Mouse (Mus musculus): Measurements from ENCODE around the gene Macf1. TPM values are rescaled to one million over a fixed set of nuclear protein-coding genes. Genes with fewer than 3 reads are reported as not detected.

Macf1 gene
- polyA plus RNA-seq, 1 experiment from 2014 or later: 35.3 TPM

DNA sequence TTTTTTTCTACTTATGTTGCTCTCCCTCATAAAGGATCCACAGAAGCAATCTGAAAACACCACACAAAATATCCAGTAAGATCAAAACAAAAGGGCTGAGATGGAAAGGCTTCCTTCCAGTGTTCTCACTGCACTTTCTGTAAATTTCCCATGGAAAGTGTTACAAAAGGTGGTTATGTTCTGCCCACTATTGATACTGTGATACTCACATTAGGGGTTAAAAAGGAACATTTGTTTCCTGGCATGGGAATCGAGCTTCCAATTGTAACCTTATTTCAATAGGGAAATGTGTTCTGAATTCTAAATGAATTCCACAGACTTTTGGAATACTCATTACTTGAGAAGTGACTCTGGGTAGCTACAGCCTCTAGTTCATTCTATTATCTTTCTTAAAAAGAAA is 299.1 kb downstream of the Macf1 start:
- H3K36me3 ChIP-seq (ENCODE audit: control insufficient read depth, insufficient read depth, low read length): peaks cover 21% of the 10 kb centered on the region
- no peaks in the 10 kb centered on the region for H3K4me1 ChIP-seq (ENCODE audit: control insufficient read depth, insufficient read depth, low read length)
- 87% methylated on average over 1 of the region's 1 CpGs for WGBS
- no peak overlapping the region for H3K4me2 ChIP-seq (ENCODE audit: low read depth, low read length)
- no peak overlapping the region for H3K9ac ChIP-seq (ENCODE audit: low read length)
- H3K9me3 ChIP-seq (replicated peaks; ENCODE audit: control insufficient read depth, low read length): no peaks in the 10 kb centered on the region
- no peaks in the 10 kb centered on the region for H3K27me3 ChIP-seq (ENCODE audit: control insufficient read depth, insufficient read depth, low read length)
- H3K27ac ChIP-seq (ENCODE audit: low read length): no peak overlapping the region
- no peak overlapping the region for H3K4me3 ChIP-seq (replicated peaks; ENCODE audit: low read length)
- ATAC-seq (ENCODE audit: insufficient read depth, low FRiP score): no peak

DNA sequence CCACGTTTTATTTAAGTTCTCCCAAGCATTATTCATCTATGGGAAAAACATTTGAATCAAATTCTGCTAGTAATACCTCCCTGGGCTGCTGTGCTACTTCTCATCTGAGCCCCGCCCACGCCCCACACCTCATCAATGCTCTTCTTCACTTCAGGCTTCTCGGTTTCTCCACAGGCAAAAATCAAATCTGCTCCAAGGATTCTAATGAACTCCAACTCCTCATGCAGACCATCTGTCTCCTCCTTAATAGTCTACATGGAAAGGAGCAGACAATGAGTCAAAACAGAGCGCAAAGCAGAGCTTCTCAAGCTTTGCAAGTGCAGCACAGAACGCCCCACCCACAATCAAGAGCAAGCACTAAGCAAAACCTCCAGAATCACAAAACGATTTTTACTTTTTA is 301.0 kb downstream of the Macf1 start:
- WGBS: 93% methylated on average over 7 of the region's 7 CpGs
- Histone ChIP-seq H3K27ac (ENCODE audit: low read length) (no peak overlapping the region), H3K4me3 (replicated peaks; ENCODE audit: low read length) (no peak overlapping the region), H3K9ac (ENCODE audit: low read length) (no peak overlapping the region), H3K4me2 (ENCODE audit: low read depth, low read length) (no peak overlapping the region), H3K4me1 (ENCODE audit: control insufficient read depth, insufficient read depth, low read length) (no peaks in the 10 kb centered on the region), H3K36me3 (ENCODE audit: control insufficient read depth, insufficient read depth, low read length) (peaks cover 15% of the 10 kb centered on the region), H3K27me3 (ENCODE audit: control insufficient read depth, insufficient read depth, low read length) (no peaks in the 10 kb centered on the region), H3K9me3 (replicated peaks; ENCODE audit: control insufficient read depth, low read length) (no peaks in the 10 kb centered on the region)
- ATAC-seq (ENCODE audit: insufficient read depth, low FRiP score): no peak

DNA sequence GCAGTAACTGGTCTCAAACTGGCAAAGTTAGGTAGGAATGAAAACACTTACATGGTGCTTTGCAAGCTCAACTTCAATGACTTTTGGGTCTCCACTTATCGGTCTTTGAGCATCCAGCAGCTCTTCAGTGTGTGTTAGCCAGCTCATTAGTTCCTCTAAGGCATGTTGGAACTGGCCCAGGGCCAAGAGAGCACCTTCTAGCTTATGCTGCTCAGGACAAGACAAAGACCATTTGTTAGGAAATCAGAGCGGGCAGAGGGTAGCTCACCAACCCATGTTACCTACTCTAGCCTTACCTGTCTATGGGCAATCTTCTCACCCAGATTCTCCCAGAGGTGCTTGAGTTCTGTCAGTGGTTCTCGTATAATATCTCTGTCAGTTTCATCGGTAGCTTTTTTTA is 302.1 kb downstream of the Macf1 start:
- no peak for ATAC-seq (ENCODE audit: insufficient read depth, low FRiP score)
- Histone ChIP-seq H3K9me3 (replicated peaks; ENCODE audit: control insufficient read depth, low read length) (no peaks in the 10 kb centered on the region), H3K4me1 (ENCODE audit: control insufficient read depth, insufficient read depth, low read length) (no peaks in the 10 kb centered on the region), H3K4me2 (ENCODE audit: low read depth, low read length) (no peak overlapping the region), H3K36me3 (ENCODE audit: control insufficient read depth, insufficient read depth, low read length) (peaks cover 16% of the 10 kb centered on the region), H3K27me3 (ENCODE audit: control insufficient read depth, insufficient read depth, low read length) (no peaks in the 10 kb centered on the region), H3K4me3 (replicated peaks; ENCODE audit: low read length) (no peak overlapping the region), H3K27ac (ENCODE audit: low read length) (no peak overlapping the region), H3K9ac (ENCODE audit: low read length) (no peak overlapping the region)
- WGBS: 90% methylated on average over 4 of the region's 4 CpGs

DNA sequence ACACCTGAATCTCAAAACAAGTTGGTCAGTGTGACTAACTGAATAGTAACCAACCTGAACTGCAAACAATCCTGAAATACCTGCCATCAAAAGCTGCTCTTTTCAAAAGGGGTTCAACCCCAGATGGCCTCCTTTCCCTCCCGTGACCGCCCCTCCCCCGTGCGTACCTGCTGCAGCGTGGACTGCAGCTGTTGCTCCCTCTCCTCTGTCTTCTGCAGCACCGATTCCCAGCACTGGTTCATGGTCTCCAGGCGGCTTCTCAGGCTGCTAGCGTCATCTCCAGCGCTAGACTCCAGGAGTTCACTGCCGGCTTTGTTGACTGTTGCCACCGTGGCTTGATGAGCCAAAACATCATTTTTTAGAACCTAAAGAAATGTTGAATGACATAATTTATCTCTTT is 302.6 kb downstream of the Macf1 start:
- Histone ChIP-seq H3K4me3 (replicated peaks; ENCODE audit: low read length) (no peak overlapping the region), H3K4me2 (ENCODE audit: low read depth, low read length) (no peak overlapping the region), H3K27ac (ENCODE audit: low read length) (no peak overlapping the region), H3K9me3 (replicated peaks; ENCODE audit: control insufficient read depth, low read length) (no peaks in the 10 kb centered on the region), H3K27me3 (ENCODE audit: control insufficient read depth, insufficient read depth, low read length) (no peaks in the 10 kb centered on the region), H3K36me3 (ENCODE audit: control insufficient read depth, insufficient read depth, low read length) (peaks cover 13% of the 10 kb centered on the region), H3K4me1 (ENCODE audit: control insufficient read depth, insufficient read depth, low read length) (no peaks in the 10 kb centered on the region), H3K9ac (ENCODE audit: low read length) (no peak overlapping the region)
- WGBS: 86% methylated on average over 11 of the region's 11 CpGs
- no peak for ATAC-seq (ENCODE audit: insufficient read depth, low FRiP score)

DNA sequence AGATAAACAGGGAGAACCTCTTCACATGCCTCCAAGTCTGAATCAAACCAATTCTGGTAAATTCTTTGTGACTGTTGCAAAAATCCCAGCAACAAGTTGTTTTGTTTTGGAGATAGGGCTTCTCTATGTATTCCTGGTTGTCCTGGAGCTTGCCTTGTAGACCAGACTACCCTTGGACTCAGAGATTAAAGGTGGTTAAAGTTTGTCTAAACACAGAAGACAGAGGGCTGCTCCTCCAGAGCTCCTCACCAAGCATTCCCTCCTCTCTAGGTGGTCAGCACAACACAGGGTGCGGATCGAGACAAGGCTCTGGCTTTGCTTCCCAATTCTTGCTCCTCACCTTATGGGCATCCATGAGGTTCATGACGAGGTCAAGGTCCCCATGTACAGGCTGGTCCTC is 308.1 kb downstream of the Macf1 start:
- no peak overlapping the region for H3K4me2 ChIP-seq (ENCODE audit: low read depth, low read length)
- no peaks in the 10 kb centered on the region for H3K9me3 ChIP-seq (replicated peaks; ENCODE audit: control insufficient read depth, low read length)
- peaks cover 43% of the 10 kb centered on the region for H3K36me3 ChIP-seq (ENCODE audit: control insufficient read depth, insufficient read depth, low read length)
- WGBS: 90% methylated on average over 3 of the region's 3 CpGs
- H3K4me1 ChIP-seq (ENCODE audit: control insufficient read depth, insufficient read depth, low read length): no peaks in the 10 kb centered on the region
- ATAC-seq (ENCODE audit: insufficient read depth, low FRiP score): no peak
- no peak overlapping the region for H3K27ac ChIP-seq (ENCODE audit: low read length)
- no peak overlapping the region for H3K9ac ChIP-seq (ENCODE audit: low read length)
- H3K4me3 ChIP-seq (replicated peaks; ENCODE audit: low read length): no peak overlapping the region
- H3K27me3 ChIP-seq (ENCODE audit: control insufficient read depth, insufficient read depth, low read length): no peaks in the 10 kb centered on the region

DNA sequence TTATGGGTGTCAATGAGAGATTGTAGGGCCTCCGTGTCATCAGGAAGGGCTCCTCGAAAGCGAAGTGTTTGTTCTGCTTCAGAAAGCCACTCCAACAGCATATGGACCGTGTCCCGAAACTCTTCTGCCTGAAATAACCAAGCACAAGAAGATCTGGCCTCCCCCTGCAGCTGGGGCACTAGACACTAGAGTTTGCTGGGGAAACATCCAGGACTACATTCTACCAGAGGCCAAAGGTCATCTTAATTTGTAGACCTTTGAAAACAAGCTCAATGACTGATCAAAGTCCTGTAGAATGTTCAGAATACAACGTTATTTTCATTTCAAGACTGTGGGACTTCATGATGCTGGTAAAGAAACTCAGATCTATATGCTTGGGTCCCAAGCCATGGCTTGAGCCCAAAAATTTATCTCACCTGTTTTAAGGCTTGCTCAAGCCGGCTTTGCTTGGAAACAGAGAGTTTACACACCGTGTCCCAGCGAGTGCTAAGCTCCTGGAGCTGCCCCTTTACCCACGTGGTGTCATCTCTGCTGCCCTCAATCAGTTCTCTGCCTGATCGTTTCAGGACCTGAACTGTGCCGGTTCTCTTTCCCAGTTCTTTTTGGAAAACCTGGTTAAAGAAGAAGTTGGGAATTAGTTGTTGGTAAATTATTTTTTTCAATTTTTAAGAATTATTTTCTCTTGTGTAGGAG is 309.7 kb downstream of the Macf1 start:
- WGBS: 90% methylated on average over 12 of the region's 12 CpGs
- no peaks in the 10 kb centered on the region for H3K4me1 ChIP-seq (ENCODE audit: control insufficient read depth, insufficient read depth, low read length)
- no peak overlapping the region for H3K9ac ChIP-seq (ENCODE audit: low read length)
- no peaks in the 10 kb centered on the region for H3K9me3 ChIP-seq (replicated peaks; ENCODE audit: control insufficient read depth, low read length)
- H3K27ac ChIP-seq (ENCODE audit: low read length): no peak overlapping the region
- no peaks in the 10 kb centered on the region for H3K27me3 ChIP-seq (ENCODE audit: control insufficient read depth, insufficient read depth, low read length)
- H3K36me3 ChIP-seq (ENCODE audit: control insufficient read depth, insufficient read depth, low read length): peaks cover 51% of the 10 kb centered on the region
- H3K4me2 ChIP-seq (ENCODE audit: low read depth, low read length): no peak overlapping the region
- ATAC-seq (ENCODE audit: insufficient read depth, low FRiP score): no peak
- H3K4me3 ChIP-seq (replicated peaks; ENCODE audit: low read length): no peak overlapping the region

DNA sequence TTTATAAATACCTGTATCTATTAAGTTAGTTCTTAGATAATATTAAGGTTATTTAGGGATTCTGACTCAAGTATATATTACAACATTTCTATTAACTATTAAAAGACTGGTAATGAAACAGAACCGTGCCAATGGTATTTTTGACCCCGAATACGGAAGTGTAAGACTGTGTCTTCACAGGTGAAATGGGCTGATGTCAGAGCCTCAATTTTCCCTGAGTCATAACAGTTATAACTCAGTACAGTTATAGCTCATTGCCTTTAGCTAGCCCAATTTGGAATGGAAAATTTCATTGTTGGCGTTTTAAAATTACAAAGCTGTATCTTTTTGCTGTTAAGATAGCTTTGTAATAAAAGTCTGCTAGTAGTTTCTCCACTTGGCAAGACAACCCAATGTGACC is 320.6 kb downstream of the Macf1 start:
- Histone ChIP-seq H3K4me2 (ENCODE audit: low read depth, low read length) (no peak overlapping the region), H3K27ac (ENCODE audit: low read length) (no peak overlapping the region), H3K36me3 (ENCODE audit: control insufficient read depth, insufficient read depth, low read length) (peaks cover 9% of the 10 kb centered on the region), H3K4me3 (replicated peaks; ENCODE audit: low read length) (no peak overlapping the region), H3K9ac (ENCODE audit: low read length) (no peak overlapping the region), H3K9me3 (replicated peaks; ENCODE audit: control insufficient read depth, low read length) (no peaks in the 10 kb centered on the region), H3K4me1 (ENCODE audit: control insufficient read depth, insufficient read depth, low read length) (no peaks in the 10 kb centered on the region), H3K27me3 (ENCODE audit: control insufficient read depth, insufficient read depth, low read length) (no peaks in the 10 kb centered on the region)
- ATAC-seq (ENCODE audit: insufficient read depth, low FRiP score): no peak
- 97% methylated on average over 4 of the region's 4 CpGs for WGBS

DNA sequence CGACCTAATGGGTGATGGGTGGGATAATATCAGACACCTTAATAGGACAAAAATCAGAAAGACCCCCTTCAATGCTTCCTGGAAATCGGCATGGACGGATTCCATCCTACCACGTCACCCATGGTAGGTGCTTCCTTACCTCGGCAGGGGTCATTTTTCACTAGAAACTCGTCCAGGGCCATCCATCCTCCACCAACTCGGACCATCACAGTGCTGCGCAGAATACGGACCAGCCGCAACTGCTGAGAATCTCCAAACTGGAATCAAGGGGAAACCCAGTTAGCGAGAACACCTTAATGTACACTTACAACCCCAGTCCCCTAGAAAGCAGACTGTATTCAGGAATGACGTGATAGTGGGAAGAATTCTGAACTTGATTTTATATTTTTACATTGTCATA is 323.4 kb downstream of the Macf1 start:
- no peak overlapping the region for H3K9ac ChIP-seq (ENCODE audit: low read length)
- H3K27ac ChIP-seq (ENCODE audit: low read length): no peak overlapping the region
- H3K4me3 ChIP-seq (replicated peaks; ENCODE audit: low read length): no peak overlapping the region
- no peaks in the 10 kb centered on the region for H3K9me3 ChIP-seq (replicated peaks; ENCODE audit: control insufficient read depth, low read length)
- 90% methylated on average over 12 of the region's 12 CpGs for WGBS
- no peak for ATAC-seq (ENCODE audit: insufficient read depth, low FRiP score)
- no peak overlapping the region for H3K4me2 ChIP-seq (ENCODE audit: low read depth, low read length)
- H3K27me3 ChIP-seq (ENCODE audit: control insufficient read depth, insufficient read depth, low read length): no peaks in the 10 kb centered on the region
- H3K4me1 ChIP-seq (ENCODE audit: control insufficient read depth, insufficient read depth, low read length): no peaks in the 10 kb centered on the region
- H3K36me3 ChIP-seq (ENCODE audit: control insufficient read depth, insufficient read depth, low read length): peaks cover 16% of the 10 kb centered on the region

DNA sequence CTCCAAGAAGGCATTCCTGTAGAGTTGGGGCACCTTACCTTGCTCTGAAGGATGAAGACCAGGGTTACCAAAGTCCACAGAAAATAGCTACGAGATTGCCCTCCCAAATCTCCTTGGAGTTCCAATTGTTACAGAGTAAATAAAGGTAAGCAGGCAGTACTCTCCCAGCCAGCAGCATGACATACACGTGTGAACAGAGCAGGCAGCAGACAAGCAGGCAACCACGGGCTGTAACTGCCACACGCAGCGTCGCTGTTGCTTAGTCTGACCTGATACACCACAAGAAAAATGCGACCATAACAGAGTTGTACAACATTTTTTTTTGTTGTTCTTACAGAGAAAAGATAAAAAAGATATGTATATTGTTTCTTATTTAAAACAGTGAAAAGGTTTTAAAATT is 325.5 kb downstream of the Macf1 start:
- WGBS: 90% methylated on average over 7 of the region's 7 CpGs
- no peak overlapping the region for H3K9ac ChIP-seq (ENCODE audit: low read length)
- no peak overlapping the region for H3K4me3 ChIP-seq (replicated peaks; ENCODE audit: low read length)
- H3K36me3 ChIP-seq (ENCODE audit: control insufficient read depth, insufficient read depth, low read length): peaks cover 27% of the 10 kb centered on the region
- H3K9me3 ChIP-seq (replicated peaks; ENCODE audit: control insufficient read depth, low read length): no peaks in the 10 kb centered on the region
- H3K27ac ChIP-seq (ENCODE audit: low read length): no peak overlapping the region
- H3K4me1 ChIP-seq (ENCODE audit: control insufficient read depth, insufficient read depth, low read length): no peaks in the 10 kb centered on the region
- no peak for ATAC-seq (ENCODE audit: insufficient read depth, low FRiP score)
- H3K27me3 ChIP-seq (ENCODE audit: control insufficient read depth, insufficient read depth, low read length): no peaks in the 10 kb centered on the region
- no peak overlapping the region for H3K4me2 ChIP-seq (ENCODE audit: low read depth, low read length)
